Comparison of ENCODE assay signal across 8 mouse cellular contexts in genomic region chr13:21897245-21897634, GRCm38 (mm10). TPM values are rescaled to one million over a fixed set of nuclear protein-coding genes. Genes with fewer than 3 reads are reported as not detected.
A peak's percentile ranks its signal among the peaks of the same experiment; 100 is the strongest.
DNase-seq lines count a peak whose midpoint lies in the region; ATAC-seq and TF ChIP-seq lines count a peak whose summit lies in the region.

No protein-coding gene starts in this region.

- no peaks in the 10 kb centered on the region for H3K36me3 ChIP-seq in heart, postnatal 0 days (replicated peaks; ENCODE audit: control insufficient read depth, insufficient read depth, low read length)
- H3K36me3 ChIP-seq in embryonic facial prominence, embryonic 13.5 days = no peaks in the 10 kb centered on the region
- no peaks in the 10 kb centered on the region for H3K36me3 ChIP-seq in intestine, embryonic 16.5 days (ENCODE audit: control insufficient read depth, insufficient read depth, low read length)
- H3K36me3 ChIP-seq in neural tube, embryonic 12.5 days = no peaks in the 10 kb centered on the region
- H3K36me3 ChIP-seq in lung, postnatal 0 days (ENCODE audit: insufficient read depth, low read length) = no peaks in the 10 kb centered on the region

- peak overlapping the region; percentile 55 for H3K4me2 ChIP-seq in heart, postnatal 0 days (ENCODE audit: low read depth, low read length)
- H3K4me2 ChIP-seq in embryonic facial prominence, embryonic 13.5 days = peak overlapping the region; percentile 76
- peak overlapping the region; percentile 75 for H3K4me2 ChIP-seq in intestine, embryonic 16.5 days (ENCODE audit: low read depth, low read length)
- peak overlapping the region; percentile 65 for H3K4me2 ChIP-seq in neural tube, embryonic 12.5 days (replicated peaks)
- no peak overlapping the region for H3K4me2 ChIP-seq in lung, postnatal 0 days (replicated peaks; ENCODE audit: low read depth, low read length)

- no peak for ATAC-seq in heart, postnatal 0 days (ENCODE audit: insufficient read depth, low read depth)
- ATAC-seq in embryonic facial prominence, embryonic 13.5 days (ENCODE audit: insufficient number of reproducible peaks, insufficient read depth, low FRiP score, low TSS enrichment, low read depth) = no peak
- peak; percentile 21; the same call in 1 of the 2 replicates for ATAC-seq in intestine, embryonic 16.5 days
- ATAC-seq in neural tube, embryonic 12.5 days (ENCODE audit: low FRiP score, low read depth) = peak; percentile 62
- no peak for ATAC-seq in lung, postnatal 0 days

- peaks cover 5% of the 10 kb centered on the region; the same call in 1 of the 2 replicates for H3K9me3 ChIP-seq in heart, postnatal 0 days (replicated peaks; ENCODE audit: control insufficient read depth, low read length)
- no peaks in the 10 kb centered on the region for H3K9me3 ChIP-seq in embryonic facial prominence, embryonic 13.5 days
- H3K9me3 ChIP-seq in intestine, embryonic 16.5 days (ENCODE audit: control insufficient read depth, low read length) = no peaks in the 10 kb centered on the region
- no peaks in the 10 kb centered on the region for H3K9me3 ChIP-seq in neural tube, embryonic 12.5 days
- no peaks in the 10 kb centered on the region for H3K9me3 ChIP-seq in lung, postnatal 0 days (ENCODE audit: low read length)

- no peak overlapping the region for H3K9ac ChIP-seq in heart, postnatal 0 days (replicated peaks; ENCODE audit: low read depth, low read length)
- peak overlapping the region; percentile 71 for H3K9ac ChIP-seq in embryonic facial prominence, embryonic 13.5 days
- peak overlapping the region; percentile 56 for H3K9ac ChIP-seq in intestine, embryonic 16.5 days (ENCODE audit: low read depth, low read length)
- H3K9ac ChIP-seq in neural tube, embryonic 12.5 days = peak overlapping the region; percentile 64
- no peak overlapping the region for H3K9ac ChIP-seq in lung, postnatal 0 days (replicated peaks; ENCODE audit: low read depth)

- no peak for TF ChIP-seq CTCF in heart, postnatal 0 days (IDR thresholded peaks at IDR 0.05; ENCODE audit: low read depth)
- TF ChIP-seq CTCF in lung, postnatal 0 days (IDR thresholded peaks at IDR 0.05) = no peak

- no peak for TF ChIP-seq EP300 in heart, postnatal 0 days (IDR thresholded peaks at IDR 0.05; ENCODE audit: low read depth)
- no peak for TF ChIP-seq EP300 in lung, postnatal 0 days (IDR thresholded peaks at IDR 0.05)

- WGBS in heart, postnatal 0 days = 1% methylated on average over 11 of the region's 11 CpGs
- under 1% methylated on average over 11 of the region's 11 CpGs for WGBS in embryonic facial prominence, embryonic 13.5 days
- 2% methylated on average over 11 of the region's 11 CpGs for WGBS in intestine, embryonic 16.5 days
- WGBS in neural tube, embryonic 12.5 days = under 1% methylated on average over 11 of the region's 11 CpGs
- 1% methylated on average over 11 of the region's 11 CpGs for WGBS in lung, postnatal 0 days

- H3K4me1 ChIP-seq in heart, postnatal 0 days (ENCODE audit: control insufficient read depth, insufficient read depth) = peaks cover 5% of the 10 kb centered on the region
- H3K4me1 ChIP-seq in embryonic facial prominence, embryonic 13.5 days = peaks cover 5% of the 10 kb centered on the region
- H3K4me1 ChIP-seq in intestine, embryonic 16.5 days (ENCODE audit: control insufficient read depth, insufficient read depth, low read length) = no peaks in the 10 kb centered on the region
- H3K4me1 ChIP-seq in neural tube, embryonic 12.5 days = no peaks in the 10 kb centered on the region
- no peaks in the 10 kb centered on the region for H3K4me1 ChIP-seq in lung, postnatal 0 days (ENCODE audit: insufficient read depth, low read depth, low read length)

- no peak for DNase-seq in heart, postnatal 0 days (ENCODE audit: low spot score)
- no peak for DNase-seq in heart, adult 9 months (ENCODE audit: low spot score in 2 of 2)
- DNase-seq in spleen, postnatal 4 days (ENCODE audit: low spot score in 2 of 2) = no peak
- DNase-seq in lung, postnatal 0 days (ENCODE audit: low spot score) = no peak
- no peak for DNase-seq in right cerebral cortex, postnatal 14 days

- peak overlapping the region; percentile 33 for H3K4me3 ChIP-seq in heart, postnatal 0 days (ENCODE audit: low read depth, low read length)
- peak overlapping the region; percentile 56 for H3K4me3 ChIP-seq in embryonic facial prominence, embryonic 13.5 days
- peak overlapping the region; percentile 55 for H3K4me3 ChIP-seq in intestine, embryonic 16.5 days (ENCODE audit: low read length)
- H3K4me3 ChIP-seq in neural tube, embryonic 12.5 days = peak overlapping the region; percentile 48
- H3K4me3 ChIP-seq in lung, postnatal 0 days (ENCODE audit: low read depth, low read length) = no peak overlapping the region

- no peak overlapping the region for H3K27ac ChIP-seq in heart, postnatal 0 days (ENCODE audit: low read depth)
- H3K27ac ChIP-seq in embryonic facial prominence, embryonic 13.5 days = no peak overlapping the region
- H3K27ac ChIP-seq in intestine, embryonic 16.5 days (ENCODE audit: low read length) = no peak overlapping the region
- H3K27ac ChIP-seq in neural tube, embryonic 12.5 days = peak overlapping the region; percentile 50; the same call in 1 of the 2 replicates
- H3K27ac ChIP-seq in lung, postnatal 0 days (ENCODE audit: low read length) = no peak overlapping the region

- H3K27me3 ChIP-seq in heart, postnatal 0 days (ENCODE audit: control insufficient read depth, insufficient read depth, low read length) = peaks cover 10% of the 10 kb centered on the region; the same call in 1 of the 2 replicates
- no peaks in the 10 kb centered on the region for H3K27me3 ChIP-seq in embryonic facial prominence, embryonic 13.5 days
- H3K27me3 ChIP-seq in intestine, embryonic 16.5 days (replicated peaks; ENCODE audit: control insufficient read depth, insufficient read depth, low read length) = no peaks in the 10 kb centered on the region
- H3K27me3 ChIP-seq in neural tube, embryonic 12.5 days (replicated peaks) = 0 out of 2 replicates have a peak, but pooled peaks cover 3% of the 10 kb centered on the region
- H3K27me3 ChIP-seq in lung, postnatal 0 days (replicated peaks; ENCODE audit: insufficient read depth, low read length) = no peaks in the 10 kb centered on the region

RNA-seq across cellular contexts. Expression of gene Zfp184, which starts 47.7 kb away (rescaled TPM):
- 1.1 and 1.7 TPM in 2 replicates for total RNA-seq in heart, postnatal 0 days (2014; rRNA removed; ENCODE audit: low replicate concordance)
- 2.1 and 2.6 TPM in 2 replicates for polyA plus RNA-seq in heart, postnatal 0 days (2015; fragmentation: Nextera tagmentation; extraction: Ambion mirVana)
- 16.8 and 18.0 TPM in 2 replicates for polyA plus RNA-seq in embryonic facial prominence, embryonic 13.5 days (2015; fragmentation: Nextera tagmentation; extraction: Ambion mirVana)
- polyA plus RNA-seq in intestine, embryonic 16.5 days (2015; fragmentation: Nextera tagmentation; extraction: Ambion mirVana) = 4.4 and 4.7 TPM in 2 replicates
- polyA plus RNA-seq in neural tube, embryonic 12.5 days (2016; fragmentation: Nextera tagmentation; extraction: Ambion mirVana) = 19.1 and 19.4 TPM in 2 replicates
- polyA plus RNA-seq in lung, postnatal 0 days (2015; fragmentation: Nextera tagmentation; extraction: Ambion mirVana) = 2.5 and 3.4 TPM in 2 replicates

Comparison
In these comparisons a context has a peak if more than half of its experiments do, and no peak if none do; other contexts are left out.
1. ATAC-seq: peak in intestine, embryonic 16.5 days (single experiment) and neural tube, embryonic 12.5 days (single experiment); none in heart, postnatal 0 days (single experiment), embryonic facial prominence, embryonic 13.5 days (single experiment) and lung, postnatal 0 days (single experiment).
2. H3K9ac ChIP-seq: peak in embryonic facial prominence, embryonic 13.5 days (single experiment), intestine, embryonic 16.5 days (single experiment) and neural tube, embryonic 12.5 days (single experiment); none in heart, postnatal 0 days (single experiment) and lung, postnatal 0 days (single experiment).